Mouse (Mus musculus) liver, embryonic 14.5 days (tissue): ENCODE measurements at regions not wholly inside any gene's neighbourhood (a gene's known extent, or its start where the extent isn't known, plus 50 kb on each side); places are given as distances from the start of the nearest gene placed in this dataset.

Experiments
- CTCF ChIP-seq: IDR thresholded peaks from 2 replicates; pipeline ENCODE4 v1.5.1; 2016; ENCODE audit warnings: antibody characterized with exemption, low read depth, control low read depth
- EP300 ChIP-seq: IDR thresholded peaks from 2 replicates; pipeline ENCODE4 v1.6.1; 2016; ENCODE audit warnings: antibody characterized with exemption, low read depth

- TF ChIP-seq CTCF, result no peak
- TF ChIP-seq EP300, result no peak
These were observed 234.6 kb upstream of the Ednra start for GRCm38 (mm10) chr8:77958814-77959372.
